Mouse (Mus musculus) liver, embryonic 16.5 days (tissue): ENCODE measurements around the gene Gimap7. TPM values are rescaled to one million over a fixed set of nuclear protein-coding genes. Genes with fewer than 3 reads are reported as not detected.

Experiments
- ATAC-seq: fragments of 200-750 bp; cut with Nextera tagmentation; 2 replicates; pipeline ENCODE4 v1.8.0; 2017; ENCODE audit warnings: low read depth, mild to moderate bottlenecking, moderate number of reproducible peaks, moderate library complexity
- H3K27ac ChIP-seq: fragments of 300-500 bp; sonication (generic); 2 replicates; pipeline ENCODE4 v1.5.1; 2014; ENCODE audit warnings: mild to moderate bottlenecking, low read length
- H3K27me3 ChIP-seq: fragments of 300-500 bp; sonication (generic); 2 replicates; pipeline ENCODE4 v1.6.1; 2014; ENCODE audit warnings: low read depth, low read length, mixed read lengths; ENCODE audit not compliant: control insufficient read depth, insufficient read depth
- H3K36me3 ChIP-seq: fragments of 300-500 bp; sonication (generic); 2 replicates; pipeline ENCODE4 v1.6.1; 2014; ENCODE audit warnings: mild to moderate bottlenecking; ENCODE audit not compliant: control insufficient read depth, insufficient read depth
- H3K4me1 ChIP-seq: fragments of 300-500 bp; sonication (generic); 2 replicates; pipeline ENCODE4 v1.6.1; 2014; ENCODE audit warnings: low read depth, low read length, mixed read lengths; ENCODE audit not compliant: control insufficient read depth
- H3K4me2 ChIP-seq: fragments of 300-500 bp; sonication (generic); 2 replicates; pipeline ENCODE4 v1.6.1; 2014; ENCODE audit warnings: low read depth, low read length, mixed read lengths
- H3K4me3 ChIP-seq: fragments of 300-500 bp; sonication (generic); 2 replicates; pipeline ENCODE4 v1.5.1; 2014; ENCODE audit warnings: low read depth, mild to moderate bottlenecking, low read length
- H3K9ac ChIP-seq: fragments of 300-500 bp; sonication (generic); 2 replicates; pipeline ENCODE4 v1.6.1; 2014; ENCODE audit warnings: low read depth, low read length
- H3K9me3 ChIP-seq: fragments of 300-500 bp; sonication (generic); replicated peaks from 2 replicates; pipeline ENCODE4 v1.6.1; 2016; ENCODE audit warnings: low read length; ENCODE audit not compliant: control insufficient read depth
- WGBS: fragments of 180-500 bp; shearing (Covaris S2); extraction: QIAGEN DNeasy Blood & Tissue Kit; methylation state at CpG from one replicate; pipeline ENCODE4 v1.1.7; 2014; ENCODE audit not compliant: insufficient replicate concordance; 5-methylcytosine and 5-hydroxymethylcytosine counted together
- polyA plus RNA-seq: library from polyadenylated mRNA; unstranded; fragments of >200 nt; fragmentation: Nextera tagmentation; extraction: Ambion mirVana; gene quantifications from 2 replicates; pipeline ENCODE4 v1.2.1, GENCODE M21; 2015

The Gimap7 gene
- polyA plus RNA-seq, 1 experiment from 2014 or later = 0.13 TPM

GRCm38 (mm10) chr6:48737053-48737452 lies 18.6 kb downstream of the Gimap7 start:
- ATAC-seq = no peak
- no peaks in the 10 kb centered on the region for H3K9me3 ChIP-seq

GRCm38 (mm10) chr6:48737688-48738087 lies 19.3 kb downstream of the Gimap7 start:
- peaks cover 7% of the 10 kb centered on the region for H3K4me1 ChIP-seq
- H3K4me3 ChIP-seq = no peak overlapping the region
- H3K36me3 ChIP-seq = no peaks in the 10 kb centered on the region
- ATAC-seq = no peak
- no peak overlapping the region for H3K9ac ChIP-seq
- 76% methylated on average over 5 of the region's 5 CpGs for WGBS
- H3K9me3 ChIP-seq = no peaks in the 10 kb centered on the region
- no peak overlapping the region for H3K4me2 ChIP-seq
- H3K27ac ChIP-seq = no peak overlapping the region
- H3K27me3 ChIP-seq = no peaks in the 10 kb centered on the region

More at GRCm38 (mm10) chr6:48737053-48737452, 18.6 kb downstream of the Gimap7 start:
- Histone ChIP-seq H3K4me1 (peaks cover 4% of the 10 kb centered on the region), H3K27ac (no peak overlapping the region), H3K9ac (no peak overlapping the region), H3K27me3 (no peaks in the 10 kb centered on the region), H3K4me2 (no peak overlapping the region), H3K4me3 (no peak overlapping the region), H3K36me3 (no peaks in the 10 kb centered on the region)
- WGBS = 24% methylated on average over 2 of the region's 2 CpGs

- ATAC-seq = no peak
- WGBS = 18% methylated on average over 15 of the region's 15 CpGs
- Histone ChIP-seq H3K9ac (no peak within 1 kb of the TSS; the same call in 1 of the 2 replicates), H3K9me3 (no peaks in the 10 kb centered on the region), H3K27me3 (no peaks in the 10 kb centered on the region), H3K36me3 (no peaks in the 10 kb centered on the region), H3K27ac (no peak within 1 kb of the TSS), H3K4me2 (0 out of 2 replicates have a peak within 1 kb of the TSS, but pooled peaks have one; percentile 9), H3K4me1 (peaks cover 7% of the 10 kb centered on the region), H3K4me3 (peak within 1 kb of the TSS; percentile 37)
These were observed 20.7 kb downstream of the Gimap7 start, which contains the start of gene Gimap1 for GRCm38 (mm10) chr6:48738961-48739779. Gene Gimap1 (plus strand): TSS chr6:48739054.

GRCm38 (mm10) chr6:48739780-48740055 lies 21.3 kb downstream of the Gimap7 start:
- H3K4me3 ChIP-seq = no peak overlapping the region
- ATAC-seq = no peak
- H3K36me3 ChIP-seq = no peaks in the 10 kb centered on the region
- no peak overlapping the region; the same call in 1 of the 2 replicates for H3K9ac ChIP-seq
- H3K9me3 ChIP-seq = no peaks in the 10 kb centered on the region
- H3K27ac ChIP-seq = no peak overlapping the region
- H3K27me3 ChIP-seq = no peaks in the 10 kb centered on the region
- 41% methylated on average over 3 of the region's 3 CpGs for WGBS
- H3K4me1 ChIP-seq = peaks cover 7% of the 10 kb centered on the region
- no peak overlapping the region for H3K4me2 ChIP-seq

GRCm38 (mm10) chr6:48740501-48741169 lies 22.2 kb downstream of the Gimap7 start:
- Histone ChIP-seq H3K4me1 (peaks cover 7% of the 10 kb centered on the region), H3K27ac (peak overlapping the region; percentile 40; the same call in 1 of the 2 replicates), H3K4me2 (no peak overlapping the region), H3K4me3 (no peak overlapping the region), H3K9ac (no peak overlapping the region), H3K27me3 (no peaks in the 10 kb centered on the region), H3K9me3 (no peaks in the 10 kb centered on the region), H3K36me3 (no peaks in the 10 kb centered on the region)
- no peak for ATAC-seq
- WGBS = 29% methylated on average over 3 of the region's 3 CpGs

- 14% methylated on average over 3 of the region's 3 CpGs for WGBS
- Histone ChIP-seq H3K4me1 (peaks cover 7% of the 10 kb centered on the region), H3K27ac (peak overlapping the region; percentile 40), H3K4me3 (no peak overlapping the region), H3K4me2 (peak overlapping the region; percentile 46; the same call in 1 of the 2 replicates), H3K9ac (no peak overlapping the region), H3K36me3 (no peaks in the 10 kb centered on the region), H3K9me3 (no peaks in the 10 kb centered on the region), H3K27me3 (no peaks in the 10 kb centered on the region)
- 0 out of 2 replicates have a peak, but pooled peaks have one; percentile 1 for ATAC-seq
These were observed 22.9 kb downstream of the Gimap7 start for GRCm38 (mm10) chr6:48741273-48741672.

- H3K27me3 ChIP-seq = no peaks in the 10 kb centered on the region
- no peak overlapping the region for H3K9ac ChIP-seq
- peak overlapping the region; percentile 79 for H3K27ac ChIP-seq
- 0 out of 2 replicates have a peak overlapping the region, but pooled peaks have one; percentile 3 for H3K4me3 ChIP-seq
- WGBS = 31% methylated on average over 9 of the region's 9 CpGs
- H3K36me3 ChIP-seq = no peaks in the 10 kb centered on the region
- H3K9me3 ChIP-seq = no peaks in the 10 kb centered on the region
- H3K4me1 ChIP-seq = peaks cover 7% of the 10 kb centered on the region
- peak overlapping the region; percentile 46 for H3K4me2 ChIP-seq
- ATAC-seq = peak; percentile 49
These were observed 23.3 kb downstream of the Gimap7 start for GRCm38 (mm10) chr6:48741711-48742206.

- peak; percentile 70 for ATAC-seq
- Histone ChIP-seq H3K4me2 (peak overlapping the region; percentile 46), H3K27me3 (no peaks in the 10 kb centered on the region), H3K4me1 (peaks cover 7% of the 10 kb centered on the region), H3K9ac (peak overlapping the region; percentile 6; the same call in 1 of the 2 replicates), H3K9me3 (no peaks in the 10 kb centered on the region), H3K4me3 (peak overlapping the region; percentile 53), H3K36me3 (no peaks in the 10 kb centered on the region), H3K27ac (peak overlapping the region; percentile 79)
- WGBS = 57% methylated on average over 52 of the region's 52 CpGs
These were observed 24.3 kb downstream of the Gimap7 start for GRCm38 (mm10) chr6:48742422-48743351.
